Mouse (Mus musculus): ENCODE data around the gene Arhgef25. TPM values are rescaled to one million over a fixed set of nuclear protein-coding genes. Genes with fewer than 3 reads are reported as not detected.
A peak's percentile ranks its signal among the peaks of the same experiment; 100 is the strongest.

Gene Arhgef25
- polyA plus RNA-seq, 1 experiment: 36.7 TPM

DNA sequence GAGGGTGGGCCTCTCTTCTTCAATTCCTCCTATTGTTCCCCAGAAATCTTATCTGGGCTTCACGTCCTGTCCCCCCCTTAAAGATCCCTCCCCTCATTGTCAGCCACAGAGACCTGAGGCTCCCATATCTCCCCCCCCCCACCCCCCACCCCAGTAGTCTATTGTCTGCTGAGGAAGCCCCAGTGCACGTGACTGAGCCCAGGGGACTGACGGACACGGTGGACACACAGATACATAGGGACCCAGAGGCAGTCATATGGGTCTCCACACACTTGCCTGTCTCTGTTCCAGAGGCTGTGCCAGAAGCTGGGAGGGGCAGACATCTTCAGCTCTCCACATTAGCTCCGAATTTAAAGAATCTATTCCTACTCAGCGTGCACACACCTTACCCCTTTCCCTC is 8.3 kb downstream of the Arhgef25 start:
- 47% methylated on average over 6 of the region's 6 CpGs for WGBS
- Histone ChIP-seq H3K4me3 (replicated peaks; ENCODE audit: extremely low read depth, low read depth, low read length) (peak overlapping the region; percentile 40), H3K4me1 (ENCODE audit: control insufficient read depth, insufficient read depth, low read length) (peaks cover 3% of the 10 kb centered on the region; the same call in 1 of the 2 replicates)
- TF ChIP-seq CTCF (IDR thresholded peaks at IDR 0.05; ENCODE audit: insufficient read depth, low read length) (no peak), POLR2A (IDR thresholded peaks at IDR 0.05; ENCODE audit: borderline replicate concordance, extremely low read depth, low read depth, low read length) (peak; percentile 44; the same call in 1 of the 2 replicates)
- DNase-seq: no peak

- TF ChIP-seq POLR2A (IDR thresholded peaks at IDR 0.05; ENCODE audit: borderline replicate concordance, extremely low read depth, low read depth, low read length): no peak
- WGBS: 48% methylated on average over 3 of the region's 3 CpGs
- Histone ChIP-seq H3K4me1 (ENCODE audit: control insufficient read depth, insufficient read depth, low read length) (peaks cover 3% of the 10 kb centered on the region; the same call in 1 of the 2 replicates), H3K4me3 (replicated peaks; ENCODE audit: extremely low read depth, low read depth, low read length) (no peak overlapping the region)
- no peak for DNase-seq
Observed at GRCm38 (mm10) chr10:127180695-127181047, 9.2 kb downstream of the Arhgef25 start.

DNA sequence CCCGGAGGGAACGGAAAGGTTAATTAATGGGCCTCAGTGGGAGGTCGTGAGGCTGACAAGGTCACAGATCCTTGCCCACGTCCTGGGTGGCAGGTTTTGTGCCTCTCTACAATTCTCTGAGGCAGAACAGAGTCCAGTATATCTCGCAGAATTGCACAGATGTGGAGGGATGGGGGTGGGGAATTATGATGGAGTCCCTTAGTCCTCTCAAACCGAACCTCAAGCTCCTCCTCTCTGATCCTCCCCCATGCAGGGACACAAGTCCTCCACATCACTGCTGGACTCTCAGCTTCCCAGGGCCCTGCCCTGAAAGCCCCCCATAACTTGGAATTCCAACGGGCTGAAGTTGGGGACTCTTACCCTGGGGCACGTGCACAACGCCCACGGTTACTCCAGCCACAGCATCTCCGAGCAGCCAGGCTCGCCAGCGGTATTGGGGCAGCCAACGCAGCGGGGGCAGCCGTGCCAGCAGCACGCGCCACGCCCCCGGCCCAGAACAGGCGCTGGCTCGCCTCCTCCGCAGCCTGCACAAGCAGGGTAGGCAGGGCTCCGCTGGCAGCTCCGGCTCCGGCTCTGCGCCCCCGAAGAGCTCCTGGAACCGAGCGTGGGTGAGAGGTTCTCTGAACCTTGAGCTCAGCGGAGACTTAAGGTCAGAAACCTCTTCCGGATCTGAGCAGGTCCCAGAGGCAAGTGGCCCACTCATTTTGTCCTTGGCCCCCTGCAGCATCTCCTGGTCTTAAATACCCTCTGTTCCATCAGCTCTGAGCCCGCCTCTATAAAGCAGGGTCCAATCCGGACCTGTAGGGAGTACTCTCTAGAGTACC is 9.8 kb downstream of the Arhgef25 start, which contains the start of gene Slc26a10:
Gene Slc26a10 (minus strand): TSS at position 775 of the 824 bp plus-strand sequence.
- TF ChIP-seq CTCF (IDR thresholded peaks at IDR 0.05; ENCODE audit: insufficient read depth, low read length) (no peak), POLR2A (IDR thresholded peaks at IDR 0.05; ENCODE audit: borderline replicate concordance, extremely low read depth, low read depth, low read length) (no peak)
- Histone ChIP-seq H3K4me1 (ENCODE audit: control insufficient read depth, insufficient read depth, low read length) (peaks cover 3% of the 10 kb centered on the region; the same call in 1 of the 2 replicates), H3K4me3 (replicated peaks; ENCODE audit: extremely low read depth, low read depth, low read length) (peak within 1 kb of the TSS; percentile 6)
- no peak for DNase-seq
- 6% methylated on average over 34 of the region's 34 CpGs for WGBS

DNA sequence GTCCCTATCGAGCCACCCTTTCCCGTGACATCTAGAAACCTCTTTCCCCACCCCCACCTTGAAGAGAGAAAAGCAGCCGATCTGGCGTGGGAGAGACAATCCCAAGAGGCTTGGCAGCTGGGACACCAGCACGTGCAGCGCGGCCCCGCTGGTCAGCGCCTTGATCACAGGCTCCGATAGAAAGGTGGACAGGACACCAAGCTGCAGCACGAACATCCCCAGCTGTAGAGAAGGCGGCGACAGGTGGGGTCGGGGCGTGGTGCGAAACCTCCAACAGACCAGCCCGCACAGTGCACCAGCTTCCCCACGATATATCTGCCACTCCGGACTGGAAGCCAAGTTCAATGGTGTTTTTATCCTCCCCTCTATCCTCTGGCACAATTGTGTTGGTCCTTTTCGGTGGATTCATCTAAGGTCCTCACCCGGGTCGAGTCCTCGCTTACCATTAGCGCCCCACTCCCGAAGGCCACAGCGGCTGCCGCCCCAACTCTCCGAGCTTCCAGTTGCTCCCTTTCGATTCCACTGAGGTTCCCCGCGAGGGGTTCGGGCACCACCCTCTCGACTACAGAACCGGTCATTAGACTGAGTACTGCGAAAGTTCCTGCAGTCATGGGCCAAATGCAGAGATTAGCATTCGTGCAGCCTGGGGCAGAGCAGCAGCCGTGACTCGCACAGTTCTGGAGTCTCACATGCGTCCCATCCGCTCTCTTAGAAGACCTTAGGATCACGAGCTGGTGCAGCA is 11.4 kb downstream of the Arhgef25 start:
- no peak for DNase-seq
- Histone ChIP-seq H3K4me1 (ENCODE audit: control insufficient read depth, insufficient read depth, low read length) (peaks cover 3% of the 10 kb centered on the region; the same call in 1 of the 2 replicates), H3K4me3 (replicated peaks; ENCODE audit: extremely low read depth, low read depth, low read length) (no peak overlapping the region)
- TF ChIP-seq CTCF (IDR thresholded peaks at IDR 0.05; ENCODE audit: insufficient read depth, low read length) (no peak), POLR2A (IDR thresholded peaks at IDR 0.05; ENCODE audit: borderline replicate concordance, extremely low read depth, low read depth, low read length) (no peak)
- WGBS: 11% methylated on average over 41 of the region's 41 CpGs

GRCm38 (mm10) chr10:127177719-127178118 is 12.2 kb downstream of the Arhgef25 start:
- peak; percentile 73 for DNase-seq
- peak overlapping the region; percentile 56 for H3K4me3 ChIP-seq (replicated peaks; ENCODE audit: extremely low read depth, low read depth, low read length)
- 2% methylated on average over 23 of the region's 23 CpGs for WGBS
- H3K4me1 ChIP-seq (ENCODE audit: control insufficient read depth, insufficient read depth, low read length): peaks cover 3% of the 10 kb centered on the region; the same call in 1 of the 2 replicates
- TF ChIP-seq POLR2A (IDR thresholded peaks at IDR 0.05; ENCODE audit: borderline replicate concordance, extremely low read depth, low read depth, low read length) (no peak), CTCF (IDR thresholded peaks at IDR 0.05; ENCODE audit: insufficient read depth, low read length) (peak; percentile 82)

- no peak for DNase-seq
- Histone ChIP-seq H3K4me1 (ENCODE audit: control insufficient read depth, insufficient read depth, low read length) (peaks cover 3% of the 10 kb centered on the region; the same call in 1 of the 2 replicates), H3K4me3 (replicated peaks; ENCODE audit: extremely low read depth, low read depth, low read length) (no peak overlapping the region)
- WGBS: 24% methylated on average over 9 of the region's 9 CpGs
- TF ChIP-seq POLR2A (IDR thresholded peaks at IDR 0.05; ENCODE audit: borderline replicate concordance, extremely low read depth, low read depth, low read length) (no peak), CTCF (IDR thresholded peaks at IDR 0.05; ENCODE audit: insufficient read depth, low read length) (no peak)
Observed at GRCm38 (mm10) chr10:127177235-127177634, 12.6 kb downstream of the Arhgef25 start.

- Histone ChIP-seq H3K4me1 (ENCODE audit: control insufficient read depth, insufficient read depth, low read length) (peaks cover 3% of the 10 kb centered on the region; the same call in 1 of the 2 replicates), H3K4me3 (replicated peaks; ENCODE audit: extremely low read depth, low read depth, low read length) (no peak overlapping the region)
- DNase-seq: no peak
- 4% methylated on average over 7 of the region's 7 CpGs for WGBS
- TF ChIP-seq CTCF (IDR thresholded peaks at IDR 0.05; ENCODE audit: insufficient read depth, low read length) (no peak), POLR2A (IDR thresholded peaks at IDR 0.05; ENCODE audit: borderline replicate concordance, extremely low read depth, low read depth, low read length) (no peak)
Observed at GRCm38 (mm10) chr10:127176756-127177155, 13.1 kb downstream of the Arhgef25 start.

DNA sequence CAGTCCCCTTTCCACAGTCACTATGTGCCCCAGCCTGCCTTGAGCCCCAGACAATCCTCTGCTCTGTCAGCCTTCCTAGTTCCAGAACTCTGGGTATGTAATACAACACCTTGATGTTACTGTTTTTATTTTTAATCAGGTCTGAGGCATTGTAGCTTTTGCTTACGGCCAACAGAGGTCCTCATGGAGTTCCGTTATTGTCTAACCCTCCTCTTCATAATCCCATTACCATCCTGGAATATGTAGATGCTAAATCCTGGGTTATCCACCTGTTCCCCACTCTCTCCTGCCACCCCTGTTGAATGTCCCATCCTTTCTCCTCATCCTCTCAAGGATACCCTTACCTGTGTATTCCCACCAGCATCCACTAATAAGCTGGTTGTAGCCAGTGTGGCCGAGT is 13.7 kb downstream of the Arhgef25 start:
- Histone ChIP-seq H3K4me3 (replicated peaks; ENCODE audit: extremely low read depth, low read depth, low read length) (no peak overlapping the region), H3K4me1 (ENCODE audit: control insufficient read depth, insufficient read depth, low read length) (peaks cover 3% of the 10 kb centered on the region; the same call in 1 of the 2 replicates)
- no peak for DNase-seq
- TF ChIP-seq POLR2A (IDR thresholded peaks at IDR 0.05; ENCODE audit: borderline replicate concordance, extremely low read depth, low read depth, low read length): no peak
- TF ChIP-seq CTCF (IDR thresholded peaks at IDR 0.05; ENCODE audit: insufficient read depth, low read length): no peak
- 36% methylated on average over 3 of the region's 3 CpGs for WGBS

DNA sequence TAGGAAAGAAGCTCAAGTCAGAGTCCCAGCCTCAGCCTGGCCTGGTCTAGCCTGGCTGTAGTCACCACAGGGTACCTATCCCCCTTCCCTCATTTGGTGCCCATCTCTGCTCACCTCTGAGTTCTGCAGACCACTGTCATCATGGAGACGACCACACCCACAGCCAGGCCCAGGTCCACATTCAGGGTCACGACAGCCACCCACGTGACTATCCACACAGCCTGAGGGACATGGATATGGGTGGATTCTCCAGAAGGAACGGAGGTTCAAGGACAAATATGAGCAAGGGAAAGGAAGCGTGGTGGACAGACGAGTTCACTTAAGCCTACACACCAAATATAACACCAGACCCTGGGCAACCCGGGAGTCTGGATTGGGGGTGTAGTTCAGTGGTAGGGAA is 15.7 kb downstream of the Arhgef25 start:
- Histone ChIP-seq H3K4me1 (ENCODE audit: control insufficient read depth, insufficient read depth, low read length) (peaks cover 8% of the 10 kb centered on the region; the same call in 1 of the 2 replicates), H3K4me3 (replicated peaks; ENCODE audit: extremely low read depth, low read depth, low read length) (no peak overlapping the region)
- no peak for DNase-seq
- TF ChIP-seq CTCF (IDR thresholded peaks at IDR 0.05; ENCODE audit: insufficient read depth, low read length) (no peak), POLR2A (IDR thresholded peaks at IDR 0.05; ENCODE audit: borderline replicate concordance, extremely low read depth, low read depth, low read length) (no peak)
- WGBS: 79% methylated on average over 7 of the region's 7 CpGs
